Mouse (Mus musculus) hindbrain, embryonic 11.5 days (tissue): ENCODE measurements around the gene Krtap4-13. TPM values are rescaled to one million over a fixed set of nuclear protein-coding genes. Genes with fewer than 3 reads are reported as not detected.
"Not testable (repeated sequence)": the region's sequence is repeated elsewhere in the genome, so short reads cannot be mapped to it uniquely, and the experiment has no call there.

Source experiments
- ATAC-seq: fragments of 200-750 bp; cut with Nextera tagmentation; 2 replicates; pipeline ENCODE4 v1.8.0; 2017; ENCODE audit warnings: mild to moderate bottlenecking, moderate TSS enrichment, moderate library complexity; ENCODE audit not compliant: low FRiP score
- DNase-seq: peaks from one replicate; pipeline ENCODE4 v3.0.0-alpha.2; 2015; ENCODE audit warnings: low spot score
- H3K27ac ChIP-seq: fragments of 300-500 bp; sonication (generic); 2 replicates; pipeline ENCODE4 v1.5.1; 2014; ENCODE audit warnings: mild to moderate bottlenecking, low read depth, low read length
- H3K27me3 ChIP-seq: fragments of 300-500 bp; sonication (generic); 2 replicates; pipeline ENCODE4 v1.6.1; 2014; ENCODE audit warnings: mild to moderate bottlenecking, low read length, moderate library complexity, mixed read lengths; ENCODE audit not compliant: control insufficient read depth, insufficient read depth
- H3K36me3 ChIP-seq: fragments of 300-500 bp; sonication (generic); 2 replicates; pipeline ENCODE4 v1.6.1; 2014; ENCODE audit warnings: mild to moderate bottlenecking, low read length, moderate library complexity, mixed read lengths; ENCODE audit not compliant: control insufficient read depth, insufficient read depth
- H3K4me1 ChIP-seq: fragments of 300-500 bp; sonication (generic); replicated peaks from 2 replicates; pipeline ENCODE4 v1.6.1; 2014; ENCODE audit warnings: low read length, mixed read lengths; ENCODE audit not compliant: control insufficient read depth, insufficient read depth
- H3K4me2 ChIP-seq: fragments of 300-500 bp; sonication (generic); replicated peaks from 2 replicates; pipeline ENCODE4 v1.6.1; 2014; ENCODE audit warnings: mild to moderate bottlenecking, low read depth, low read length
- H3K4me3 ChIP-seq: fragments of 300-500 bp; sonication (generic); 2 replicates; pipeline ENCODE4 v1.5.1; 2014; ENCODE audit warnings: low read depth, low read length
- H3K9ac ChIP-seq: fragments of 300-500 bp; sonication (generic); 2 replicates; pipeline ENCODE4 v1.6.1; 2014; ENCODE audit warnings: low read depth, low read length
- H3K9me3 ChIP-seq: fragments of 300-500 bp; sonication (generic); 2 replicates; pipeline ENCODE4 v1.6.1; 2016; ENCODE audit warnings: low read length; ENCODE audit not compliant: control insufficient read depth
- WGBS: fragments of 180-500 bp; shearing (Covaris S2); extraction: QIAGEN DNeasy Blood & Tissue Kit; methylation state at CpG from one replicate; pipeline ENCODE4 v1.1.7; 2014; 5-methylcytosine and 5-hydroxymethylcytosine counted together
- polyA plus RNA-seq: library from polyadenylated mRNA; unstranded; fragments of >200 nt; fragmentation: Nextera tagmentation; extraction: Ambion mirVana; gene quantifications from 2 replicates; pipeline ENCODE4 v1.2.1, GENCODE M21; 2014

The Krtap4-13 gene
- not detected in 2 replicates for polyA plus RNA-seq

GRCm38 (mm10) chr11:99809792-99810191, at the start of gene Krtap4-13:
Krtap4-13 (minus strand) TSS chr11:99809892.
- ATAC-seq, H3K4me1 ChIP-seq, H3K27ac ChIP-seq, H3K27me3 ChIP-seq, H3K9ac ChIP-seq, H3K4me3 ChIP-seq, H3K9me3 ChIP-seq, DNase-seq, H3K4me2 ChIP-seq, H3K36me3 ChIP-seq: not testable (repeated sequence)

- ATAC-seq: no peak
- Histone ChIP-seq H3K4me3 (no peak overlapping the region), H3K4me2 (no peak overlapping the region), H3K36me3 (no peaks in the 10 kb centered on the region), H3K9ac (no peak overlapping the region), H3K9me3 (no peaks in the 10 kb centered on the region), H3K4me1 (no peaks in the 10 kb centered on the region), H3K27me3 (no peaks in the 10 kb centered on the region), H3K27ac (no peak overlapping the region)
- DNase-seq: no peak
- WGBS: 85% methylated on average over 2 of the region's 2 CpGs
Measured at GRCm38 (mm10) chr11:99858761-99859160, 49.1 kb upstream of the Krtap4-13 start.

- H3K4me1 ChIP-seq: no peaks in the 10 kb centered on the region
- no peak within 1 kb of the TSS for H3K27ac ChIP-seq
- 80% methylated on average over 2 of the region's 2 CpGs for WGBS
- H3K9ac ChIP-seq: no peak within 1 kb of the TSS
- H3K4me3 ChIP-seq: no peak within 1 kb of the TSS
- ATAC-seq (no peak), DNase-seq (no peak)
- no peaks in the 10 kb centered on the region for H3K36me3 ChIP-seq
- H3K27me3 ChIP-seq: no peaks in the 10 kb centered on the region
- H3K9me3 ChIP-seq: no peaks in the 10 kb centered on the region
- no peak within 1 kb of the TSS for H3K4me2 ChIP-seq
Measured at GRCm38 (mm10) chr11:99857617-99858016, 47.9 kb upstream of the Krtap4-13 start, which contains the start of gene Gm11568. Gm11568 (plus strand) TSS chr11:99857917.

- no peak for ATAC-seq
- Histone ChIP-seq H3K27me3 (no peaks in the 10 kb centered on the region), H3K4me1 (no peaks in the 10 kb centered on the region), H3K4me2 (no peak overlapping the region), H3K36me3 (no peaks in the 10 kb centered on the region), H3K27ac (no peak overlapping the region), H3K4me3 (no peak overlapping the region), H3K9me3 (no peaks in the 10 kb centered on the region), H3K9ac (no peak overlapping the region)
- peak; percentile 25 for DNase-seq
- 63% methylated on average over 3 of the region's 3 CpGs for WGBS
Measured at GRCm38 (mm10) chr11:99854121-99854520, 44.4 kb upstream of the Krtap4-13 start.

GRCm38 (mm10) chr11:99851508-99851907, 41.8 kb upstream of the Krtap4-13 start, which contains the start of gene Krtap4-16:
Krtap4-16 (minus strand) TSS chr11:99851608.
- Histone ChIP-seq H3K36me3 (no peaks in the 10 kb centered on the region), H3K4me1 (no peaks in the 10 kb centered on the region), H3K27me3 (no peaks in the 10 kb centered on the region), H3K4me3 (no peak within 1 kb of the TSS), H3K27ac (no peak within 1 kb of the TSS), H3K9ac (no peak within 1 kb of the TSS), H3K4me2 (no peak within 1 kb of the TSS), H3K9me3 (no peaks in the 10 kb centered on the region)
- no peak for ATAC-seq
- no peak for DNase-seq

- Histone ChIP-seq H3K4me2 (no peak overlapping the region), H3K9ac (no peak overlapping the region), H3K4me3 (no peak overlapping the region), H3K27ac (no peak overlapping the region), H3K27me3 (no peaks in the 10 kb centered on the region), H3K4me1 (no peaks in the 10 kb centered on the region), H3K36me3 (no peaks in the 10 kb centered on the region), H3K9me3 (no peaks in the 10 kb centered on the region)
- ATAC-seq (no peak), DNase-seq (no peak)
- WGBS: 86% methylated on average over 2 of the region's 2 CpGs
Measured at GRCm38 (mm10) chr11:99846746-99847145, 37.1 kb upstream of the Krtap4-13 start.

- Histone ChIP-seq H3K4me3 (no peak overlapping the region), H3K9me3 (no peaks in the 10 kb centered on the region), H3K4me2 (no peak overlapping the region), H3K4me1 (no peaks in the 10 kb centered on the region), H3K9ac (no peak overlapping the region), H3K27me3 (no peaks in the 10 kb centered on the region), H3K36me3 (no peaks in the 10 kb centered on the region), H3K27ac (no peak overlapping the region)
- DNase-seq (no peak), ATAC-seq (no peak)
- WGBS: 82% methylated on average over 1 of the region's 1 CpGs
Measured at GRCm38 (mm10) chr11:99842185-99842584, 32.5 kb upstream of the Krtap4-13 start.

GRCm38 (mm10) chr11:99837966-99838365, 28.3 kb upstream of the Krtap4-13 start, which contains the start of gene 2300003K06Rik:
2300003K06Rik (minus strand) TSS chr11:99838066.
- no peak within 1 kb of the TSS for H3K4me3 ChIP-seq
- H3K27ac ChIP-seq: no peak within 1 kb of the TSS
- H3K27me3 ChIP-seq: no peaks in the 10 kb centered on the region
- DNase-seq (no peak), ATAC-seq (no peak)
- no peaks in the 10 kb centered on the region for H3K4me1 ChIP-seq
- H3K36me3 ChIP-seq: no peaks in the 10 kb centered on the region
- H3K9me3 ChIP-seq: no peaks in the 10 kb centered on the region
- H3K9ac ChIP-seq: no peak within 1 kb of the TSS
- 85% methylated on average over 1 of the region's 1 CpGs for WGBS
- no peak within 1 kb of the TSS for H3K4me2 ChIP-seq

- not testable (repeated sequence) for H3K9me3 ChIP-seq, H3K9ac ChIP-seq, H3K27ac ChIP-seq, H3K36me3 ChIP-seq, H3K27me3 ChIP-seq, ATAC-seq, DNase-seq, H3K4me3 ChIP-seq, H3K4me2 ChIP-seq, H3K4me1 ChIP-seq
- 90% methylated on average over 2 of the region's 2 CpGs for WGBS
Measured at GRCm38 (mm10) chr11:99815566-99815965, 5.9 kb upstream of the Krtap4-13 start, which contains the start of gene Gm11564. Gm11564 (minus strand) TSS chr11:99815666.
